Mouse (Mus musculus) midbrain, postnatal 0 days (tissue): ENCODE measurements around the gene Ktn1. TPM values are rescaled to one million over a fixed set of nuclear protein-coding genes. Genes with fewer than 3 reads are reported as not detected.

ENCODE experiments used
- ATAC-seq: fragments of 200-750 bp; cut with Nextera tagmentation; 2 replicates; pipeline ENCODE4 v1.8.0; 2017; ENCODE audit warnings: moderate number of reproducible peaks, mild to moderate bottlenecking, moderate TSS enrichment, moderate library complexity; ENCODE audit not compliant: low FRiP score
- DNase-seq: peaks from one replicate; pipeline ENCODE4 v3.0.0-alpha.2; 2015; ENCODE audit warnings: low spot score
- H3K27ac ChIP-seq: fragments of 300-500 bp; sonication (generic); 2 replicates; pipeline ENCODE4 v1.5.1; 2014; ENCODE audit warnings: low read depth, mild to moderate bottlenecking, low read length, mixed read lengths
- H3K27me3 ChIP-seq: fragments of 300-500 bp; sonication (generic); 2 replicates; pipeline ENCODE4 v1.6.1; 2014; ENCODE audit warnings: low read length, control low read depth, mixed read lengths; ENCODE audit not compliant: insufficient read depth
- H3K36me3 ChIP-seq: fragments of 300-500 bp; sonication (generic); 2 replicates; pipeline ENCODE4 v1.6.1; 2014; ENCODE audit warnings: low read length, control low read depth, mixed read lengths; ENCODE audit not compliant: insufficient read depth
- H3K4me1 ChIP-seq: fragments of 300-500 bp; sonication (generic); 2 replicates; pipeline ENCODE4 v1.6.1; 2014; ENCODE audit warnings: mild to moderate bottlenecking, control low read depth, antibody characterized with exemption, low read length, mixed read lengths; ENCODE audit not compliant: insufficient read depth
- H3K4me2 ChIP-seq: fragments of 300-500 bp; sonication (generic); 2 replicates; pipeline ENCODE4 v1.6.1; 2014; ENCODE audit warnings: low read depth, mild to moderate bottlenecking, low read length, mixed read lengths; ENCODE audit not compliant: poor library complexity, severe bottlenecking
- H3K4me3 ChIP-seq: fragments of 300-500 bp; sonication (generic); 2 replicates; pipeline ENCODE4 v1.5.1; 2014; ENCODE audit warnings: low read depth, mild to moderate bottlenecking, low read length, moderate library complexity
- H3K9ac ChIP-seq: fragments of 300-500 bp; sonication (generic); replicated peaks from 2 replicates; pipeline ENCODE4 v1.6.1; 2014; ENCODE audit warnings: mild to moderate bottlenecking, low read length, moderate library complexity, mixed read lengths; ENCODE audit not compliant: poor library complexity, severe bottlenecking
- H3K9me3 ChIP-seq: fragments of 300-500 bp; sonication (generic); 2 replicates; pipeline ENCODE4 v1.6.1; 2016; ENCODE audit warnings: low read length, control low read depth
- CTCF ChIP-seq: IDR thresholded peaks from 2 replicates; pipeline ENCODE4 v1.5.1; 2016; ENCODE audit warnings: antibody characterized with exemption, mild to moderate bottlenecking
- WGBS: fragments of 180-500 bp; shearing (Covaris S2); extraction: QIAGEN DNeasy Blood & Tissue Kit; methylation state at CpG from one replicate; pipeline ENCODE4 v1.1.7; 2014; 5-methylcytosine and 5-hydroxymethylcytosine counted together
- polyA plus RNA-seq: library from polyadenylated mRNA; unstranded; fragments of >200 nt; fragmentation: Nextera tagmentation; extraction: Ambion mirVana; gene quantifications from 2 replicates; pipeline ENCODE4 v1.2.1, GENCODE M21; 2015
- total RNA-seq: library from RNA; depleted of rRNA; stranded (reverse); fragments of >200 nt; gene quantifications from 2 replicates; pipeline ENCODE4 v1.2.3, GENCODE M21; 2014

The Ktn1 gene
- total and polyA plus RNA-seq, 2 experiments from 2014 or later = 31.1 to 69.0 TPM

DNA sequence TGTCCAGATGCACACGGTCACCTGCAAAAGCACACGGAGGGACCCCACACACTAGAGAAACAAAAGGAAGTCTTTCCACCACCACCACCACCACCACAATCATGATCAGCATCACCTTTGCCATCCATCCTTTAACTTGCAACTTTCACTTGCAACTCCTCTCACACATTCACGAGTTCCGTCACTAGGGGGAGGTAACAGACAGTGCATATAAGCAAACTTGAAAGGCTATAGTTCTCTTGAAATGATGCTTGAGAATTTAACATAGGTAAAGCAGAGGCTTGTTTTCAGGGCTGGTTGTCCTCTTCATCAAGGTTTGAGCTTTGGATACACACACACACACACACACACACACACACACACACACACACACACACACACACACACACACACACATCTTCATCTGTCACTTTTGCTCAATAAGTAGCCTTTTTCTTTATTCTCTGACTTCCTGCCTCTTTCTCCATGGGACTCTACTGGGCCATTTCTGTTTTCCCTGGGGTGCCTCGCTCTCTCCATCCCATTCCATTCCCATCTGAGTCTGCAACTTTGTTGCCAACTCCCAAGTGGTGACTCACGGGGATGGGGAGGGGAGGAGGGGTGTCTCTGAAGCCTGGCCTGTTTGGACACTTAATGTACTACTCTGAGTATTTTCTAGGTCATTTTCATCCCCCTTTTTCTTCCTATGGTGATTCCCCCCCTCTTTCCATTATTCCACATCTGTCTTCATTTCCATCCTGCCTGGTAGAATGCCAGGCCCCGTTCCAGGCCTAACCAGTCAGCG is 103.4 kb downstream of the Ktn1 start:
- ATAC-seq = 0 out of 2 replicates have a peak, but pooled peaks have one; percentile 41
- 50% methylated on average over 8 of the region's 8 CpGs for WGBS
- no peak overlapping the region for H3K27ac ChIP-seq
- peak; percentile 89 for DNase-seq
- no peaks in the 10 kb centered on the region for H3K9me3 ChIP-seq
- TF ChIP-seq CTCF = peak; percentile 96
- no peak overlapping the region for H3K4me2 ChIP-seq
- no peaks in the 10 kb centered on the region for H3K4me1 ChIP-seq
- H3K4me3 ChIP-seq = no peak overlapping the region
- H3K27me3 ChIP-seq = no peaks in the 10 kb centered on the region
- no peaks in the 10 kb centered on the region for H3K36me3 ChIP-seq
- no peak overlapping the region for H3K9ac ChIP-seq

DNA sequence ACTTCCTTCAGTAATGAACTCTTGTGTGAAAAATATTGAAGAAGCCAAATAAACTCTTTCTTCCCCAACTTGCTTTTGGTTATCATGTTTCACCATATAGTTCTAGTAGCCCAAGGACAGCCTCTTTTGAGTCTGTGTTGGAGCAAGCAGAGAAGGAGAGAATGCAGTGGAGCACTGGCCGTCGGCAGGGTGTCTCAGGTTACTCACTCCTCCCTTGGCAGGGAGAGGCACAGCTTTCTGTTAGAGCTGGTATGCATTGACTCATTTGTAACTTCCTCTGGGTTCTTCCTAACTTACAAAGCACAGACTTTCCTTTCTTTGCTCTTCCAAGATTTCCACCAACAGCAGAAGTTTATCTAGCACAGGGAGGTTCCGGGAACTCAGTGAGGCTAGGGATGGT is 105.3 kb downstream of the Ktn1 start:
- Histone ChIP-seq H3K9me3 (no peaks in the 10 kb centered on the region), H3K36me3 (no peaks in the 10 kb centered on the region), H3K27ac (no peak overlapping the region), H3K9ac (no peak overlapping the region), H3K4me2 (no peak overlapping the region), H3K27me3 (no peaks in the 10 kb centered on the region), H3K4me1 (no peaks in the 10 kb centered on the region), H3K4me3 (no peak overlapping the region)
- TF ChIP-seq CTCF = no peak
- DNase-seq = no peak
- ATAC-seq = no peak
- WGBS = 80% methylated on average over 3 of the region's 3 CpGs

DNA sequence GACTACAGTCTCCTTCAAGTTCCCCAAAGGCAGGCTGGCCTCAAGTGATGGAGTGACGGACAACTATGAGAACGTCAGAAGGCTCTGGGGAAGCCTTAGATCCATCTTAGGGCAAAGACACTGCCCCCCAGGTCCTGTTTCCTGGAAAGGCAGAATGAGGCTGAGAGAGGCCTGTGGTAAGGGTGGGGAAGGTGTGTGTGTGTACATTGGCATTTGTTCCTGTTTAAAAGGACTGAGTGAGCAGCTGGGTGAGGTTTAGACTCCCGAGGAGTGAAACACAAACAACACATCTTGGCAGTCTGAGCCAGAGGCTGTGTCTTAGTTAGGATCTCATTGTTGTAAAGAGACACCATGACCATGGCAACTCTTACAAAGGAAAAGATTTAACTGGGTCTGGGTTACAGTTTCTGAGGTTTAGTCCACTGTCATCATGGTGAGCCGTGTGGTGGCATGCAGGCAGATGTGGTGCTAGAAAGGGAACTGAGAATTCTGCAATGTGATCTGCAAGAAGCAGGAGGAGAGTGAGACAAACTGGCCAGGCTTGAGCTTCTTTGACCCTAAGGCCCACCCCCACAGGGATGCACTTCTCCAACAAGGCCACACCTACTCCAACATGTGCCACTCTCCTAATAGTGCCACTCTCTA is 106.1 kb downstream of the Ktn1 start:
- Histone ChIP-seq H3K4me3 (no peak overlapping the region), H3K27ac (no peak overlapping the region), H3K9me3 (no peaks in the 10 kb centered on the region), H3K4me1 (no peaks in the 10 kb centered on the region), H3K36me3 (no peaks in the 10 kb centered on the region), H3K27me3 (no peaks in the 10 kb centered on the region), H3K4me2 (no peak overlapping the region), H3K9ac (no peak overlapping the region)
- no peak for DNase-seq
- TF ChIP-seq CTCF = no peak
- WGBS = 69% methylated on average over 4 of the region's 4 CpGs
- ATAC-seq = no peak

GRCm38 (mm10) chr14:47756411-47757065 is 108.3 kb downstream of the Ktn1 start:
- DNase-seq (no peak), ATAC-seq (no peak)
- no peak for TF ChIP-seq CTCF
- Histone ChIP-seq H3K36me3 (no peaks in the 10 kb centered on the region), H3K27ac (no peak overlapping the region), H3K9ac (no peak overlapping the region), H3K4me3 (no peak overlapping the region), H3K4me2 (no peak overlapping the region), H3K9me3 (no peaks in the 10 kb centered on the region), H3K4me1 (no peaks in the 10 kb centered on the region), H3K27me3 (no peaks in the 10 kb centered on the region)
- WGBS = 80% methylated on average over 9 of the region's 9 CpGs

- no peak for TF ChIP-seq CTCF
- Histone ChIP-seq H3K27me3 (no peaks in the 10 kb centered on the region), H3K27ac (no peak overlapping the region), H3K4me2 (no peak overlapping the region), H3K9ac (no peak overlapping the region), H3K4me3 (no peak overlapping the region), H3K9me3 (no peaks in the 10 kb centered on the region), H3K36me3 (no peaks in the 10 kb centered on the region), H3K4me1 (no peaks in the 10 kb centered on the region)
- WGBS = 47% methylated on average over 6 of the region's 6 CpGs
- no peak for ATAC-seq
- DNase-seq = no peak
These were observed 116.9 kb downstream of the Ktn1 start for GRCm38 (mm10) chr14:47765192-47765591.

DNA sequence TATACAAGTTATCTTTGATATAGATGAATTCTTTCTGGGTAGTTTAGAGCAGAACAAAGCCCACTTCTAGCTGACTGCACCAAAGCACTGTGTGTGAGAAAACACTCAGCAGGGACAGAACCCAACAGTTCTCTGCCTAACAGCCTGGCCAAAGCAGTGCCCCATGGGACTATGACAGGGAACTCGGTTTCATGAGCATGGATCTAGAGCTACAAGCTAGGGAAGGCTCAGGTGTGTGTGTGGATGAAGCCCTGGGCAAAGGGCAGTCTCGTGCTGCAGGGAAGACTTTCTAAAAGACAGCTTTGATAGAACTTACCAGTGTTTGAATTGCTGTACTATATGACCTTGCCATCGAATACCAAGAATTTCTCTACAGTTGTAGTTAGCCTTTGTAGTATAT is 117.5 kb downstream of the Ktn1 start:
- H3K27me3 ChIP-seq = no peaks in the 10 kb centered on the region
- H3K4me1 ChIP-seq = no peaks in the 10 kb centered on the region
- DNase-seq (no peak), ATAC-seq (no peak)
- no peak overlapping the region for H3K4me2 ChIP-seq
- TF ChIP-seq CTCF = no peak
- H3K36me3 ChIP-seq = no peaks in the 10 kb centered on the region
- H3K27ac ChIP-seq = no peak overlapping the region
- H3K9ac ChIP-seq = no peak overlapping the region
- H3K4me3 ChIP-seq = no peak overlapping the region
- 69% methylated on average over 3 of the region's 3 CpGs for WGBS
- no peaks in the 10 kb centered on the region for H3K9me3 ChIP-seq
